Mouse (Mus musculus): ENCODE results near the gene Ube4a. TPM values are rescaled to one million over a fixed set of nuclear protein-coding genes. Genes with fewer than 3 reads are reported as not detected.

The Ube4a gene
- total and polyA plus RNA-seq, 3 experiments: 14.6 to 28.3 (median 18.2) TPM

DNA sequence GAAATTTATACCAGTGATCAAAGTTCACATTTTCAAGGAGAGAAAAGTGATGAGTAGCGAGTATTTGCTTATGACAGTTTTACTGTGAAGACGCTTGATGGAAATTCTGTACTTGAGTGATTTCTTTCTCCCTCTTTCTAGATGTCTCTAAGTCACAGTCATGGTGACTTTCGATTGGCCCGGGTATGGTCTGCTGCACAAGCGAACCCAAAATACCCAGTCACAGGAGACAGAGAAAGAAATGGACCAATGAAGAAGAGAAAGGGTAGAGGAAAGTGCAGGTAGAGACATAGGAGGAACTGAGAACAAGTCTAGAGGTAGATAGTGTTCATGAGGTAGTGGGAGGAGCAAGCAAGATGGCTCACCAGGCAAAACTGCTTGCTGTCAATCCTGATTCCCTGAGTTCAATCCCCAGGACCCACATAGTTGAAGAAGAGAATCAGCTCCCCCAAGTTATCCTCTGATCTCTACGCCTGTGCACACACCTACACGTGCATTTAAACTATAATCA, 77.2 kb downstream of the Ube4a start:
- H3K9me3 ChIP-seq (replicated peaks; ENCODE audit: low read length): no peaks in the 10 kb centered on the region
- H3K27me3 ChIP-seq (replicated peaks): no peaks in the 10 kb centered on the region
- H3K27ac ChIP-seq (ENCODE audit: insufficient read depth, low read depth): no peak overlapping the region
- peak; percentile 80 for DNase-seq (ENCODE audit: extremely low read depth)
- no peak overlapping the region for H3K4me3 ChIP-seq (replicated peaks in 1 of 3; ENCODE audit: low read depth in 2 of 3, low read length in 2 of 3, poor library complexity in 1 of 3)
- H3K4me2 ChIP-seq (ENCODE audit: insufficient read depth, low read depth, poor library complexity, severe bottlenecking): peak overlapping the region; percentile 42
- dilution Hi-C loops (cut with MboI; ENCODE audit: extremely low pct_ligation_motif_present, extremely low pct_unique_long_range_greater_than_20kb, low sequenced_read_pairs): no loop called here
- peaks cover 6 to 22% of the 10 kb centered on the region in 2 experiments; a peak in 3 of 4 replicates for H3K4me1 ChIP-seq (ENCODE audit: control insufficient read depth in 1 of 2, insufficient read depth in 2 of 2)
- TF ChIP-seq E2F4 (IDR thresholded peaks at IDR 0.05; ENCODE audit: insufficient replicate concordance, low read depth, low read length) (0 out of 2 replicates have a peak, but pooled peaks have one; percentile 13), MAFK (IDR thresholded peaks at IDR 0.05; ENCODE audit: insufficient replicate concordance, low read length) (peak; percentile 58; the same call in 1 of the 2 replicates), TBP (conservative IDR thresholded peaks at IDR 0.05; ENCODE audit: low read depth, low read length) (0 out of 2 replicates have a peak, but pooled peaks have one; percentile 36), MXI1 (IDR thresholded peaks at IDR 0.05; ENCODE audit: low read depth, low read length) (0 out of 2 replicates have a peak, but pooled peaks have one; percentile 12), EP300 (IDR thresholded peaks at IDR 0.05; ENCODE audit: low read length) (peak; percentile 64), MEF2A (IDR thresholded peaks at IDR 0.05; ENCODE audit: borderline replicate concordance, low read depth, low read length) (peak; percentile 21; the same call in 1 of the 2 replicates), IRF4 (IDR thresholded peaks at IDR 0.05; ENCODE audit: low read depth, low read length) (peak; percentile 68), HCFC1 (IDR thresholded peaks at IDR 0.05; ENCODE audit: low read depth, low read length) (no peak; the same call in 1 of the 2 replicates), MAX (IDR thresholded peaks at IDR 0.05; ENCODE audit: low read length) (no peak)
- H3K36me3 ChIP-seq (replicated peaks in 1 of 2; ENCODE audit: control insufficient read depth in 1 of 2, insufficient read depth in 1 of 2, low read length in 1 of 2): no peaks in the 10 kb centered on the region
- no peak overlapping the region for H3K9ac ChIP-seq (ENCODE audit: insufficient read depth, low read depth)
- in situ Hi-C loops (cut with MboI; ENCODE audit: low pct_ligation_motif_present, low pct_unique_long_range_greater_than_20kb, low sequenced_read_pairs): no loop called here
- H3K79me2 ChIP-seq (replicated peaks; ENCODE audit: control insufficient read depth, extremely low read depth, insufficient read depth, poor library complexity, severe bottlenecking): no peaks in the 10 kb centered on the region

DNA sequence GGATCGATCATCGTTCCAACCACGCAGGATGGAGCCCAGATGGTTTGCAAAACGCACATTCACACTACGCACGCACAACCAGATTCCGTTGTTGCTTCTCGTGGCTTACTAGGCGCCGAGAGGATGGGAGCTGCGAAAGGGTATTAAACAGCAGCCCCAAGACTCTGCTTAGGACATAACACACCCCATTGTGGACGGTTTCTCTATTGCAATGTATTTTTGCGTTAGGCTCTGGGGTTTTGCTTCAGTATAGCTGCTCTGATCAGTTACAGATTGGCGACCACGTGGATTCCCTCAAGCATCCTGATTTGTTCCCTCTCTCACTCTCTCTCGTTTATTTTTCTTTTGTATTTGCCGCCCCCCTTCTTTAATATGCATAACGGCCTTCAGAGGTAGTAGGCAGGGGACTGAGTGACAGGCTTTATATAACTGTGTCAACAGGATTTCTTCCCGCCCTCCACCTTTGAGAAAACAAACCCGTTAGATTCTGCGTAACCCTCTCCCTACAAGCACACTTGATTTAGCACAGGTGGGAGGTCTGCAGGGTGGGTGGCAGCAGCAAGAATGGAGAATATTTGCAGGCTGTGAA, 82.3 kb downstream of the Ube4a start:
- peak overlapping the region in 1 of 3 experiments; percentile 92 for H3K4me3 ChIP-seq (replicated peaks in 1 of 3; ENCODE audit: low read depth in 2 of 3, low read length in 2 of 3, poor library complexity in 1 of 3)
- H3K9me3 ChIP-seq (replicated peaks; ENCODE audit: low read length): no peaks in the 10 kb centered on the region
- peaks cover 3 to 30% of the 10 kb centered on the region in 2 experiments; a peak in 3 of 4 replicates for H3K4me1 ChIP-seq (ENCODE audit: control insufficient read depth in 1 of 2, insufficient read depth in 2 of 2)
- H3K4me2 ChIP-seq (ENCODE audit: insufficient read depth, low read depth, poor library complexity, severe bottlenecking): peak overlapping the region; percentile 90
- dilution Hi-C loops (cut with MboI; ENCODE audit: extremely low pct_ligation_motif_present, extremely low pct_unique_long_range_greater_than_20kb, low sequenced_read_pairs): no loop called here
- H3K79me2 ChIP-seq (replicated peaks; ENCODE audit: control insufficient read depth, extremely low read depth, insufficient read depth, poor library complexity, severe bottlenecking): peaks cover 29% of the 10 kb centered on the region
- TF ChIP-seq HCFC1 (IDR thresholded peaks at IDR 0.05; ENCODE audit: low read depth, low read length): no peak
- TF ChIP-seq SMC3 (IDR thresholded peaks at IDR 0.05; ENCODE audit: low read depth, low read length): peak; percentile 41; the same call in 1 of the 2 replicates
- no peak for TF ChIP-seq IRF4 (IDR thresholded peaks at IDR 0.05; ENCODE audit: low read depth, low read length)
- TF ChIP-seq PAX5 (IDR thresholded peaks at IDR 0.05; ENCODE audit: low read length): no peak
- no peak for TF ChIP-seq GABPA (IDR thresholded peaks at IDR 0.05; ENCODE audit: insufficient replicate concordance, low read depth, low read length)
- TF ChIP-seq MXI1 (IDR thresholded peaks at IDR 0.05; ENCODE audit: low read depth, low read length): no peak; the same call in 1 of the 2 replicates
- 0 out of 2 replicates have a peak, but pooled peaks have one; percentile 11 for TF ChIP-seq TCF12 (IDR thresholded peaks at IDR 0.05; ENCODE audit: low read depth, low read length)
- TF ChIP-seq USF2 (conservative IDR thresholded peaks at IDR 0.05; ENCODE audit: low read depth, low read length): no peak
- TF ChIP-seq POLR2AphosphoS2 (IDR thresholded peaks at IDR 0.05; ENCODE audit: low read depth, low read length): no peak
- peak; percentile 57 for TF ChIP-seq MAX (IDR thresholded peaks at IDR 0.05; ENCODE audit: low read length)
- TF ChIP-seq ZKSCAN1 (IDR thresholded peaks at IDR 0.05; ENCODE audit: borderline replicate concordance, low read depth, low read length): no peak
- TF ChIP-seq MAFK (IDR thresholded peaks at IDR 0.05; ENCODE audit: insufficient replicate concordance, low read length): no peak
- TF ChIP-seq UBTF (IDR thresholded peaks at IDR 0.05; ENCODE audit: low read depth, low read length): no peak
- no peak for TF ChIP-seq ETS1 (conservative IDR thresholded peaks at IDR 0.05; ENCODE audit: low read depth, low read length)
- TF ChIP-seq KAT2A (IDR thresholded peaks at IDR 0.05; ENCODE audit: insufficient replicate concordance, low read length): no peak
- 0 out of 2 replicates have a peak, but pooled peaks have one; percentile 9 for TF ChIP-seq SIN3A (IDR thresholded peaks at IDR 0.05; ENCODE audit: low read length)
- no peak for TF ChIP-seq CHD2 (IDR thresholded peaks at IDR 0.05; ENCODE audit: low read length)
- TF ChIP-seq RCOR1 (conservative IDR thresholded peaks at IDR 0.05; ENCODE audit: low read depth, low read length): no peak
- TF ChIP-seq CHD1 (IDR thresholded peaks at IDR 0.05; ENCODE audit: low read depth, low read length): no peak
- TF ChIP-seq BHLHE40 (IDR thresholded peaks at IDR 0.05; ENCODE audit: low read depth, low read length): no peak
- TF ChIP-seq NELFE (IDR thresholded peaks at IDR 0.05; ENCODE audit: low read depth, low read length): no peak
- TF ChIP-seq RAD21 (IDR thresholded peaks at IDR 0.05; ENCODE audit: low read depth, low read length): peak; percentile 29
- peak in 1 of 2 experiments; percentile 26; a peak in 1 of 4 replicates for TF ChIP-seq CTCF (conservative IDR thresholded peaks at IDR 0.05 in 1 of 2, IDR thresholded peaks at IDR 0.05 in 1 of 2; ENCODE audit: low read depth in 2 of 2, low read length in 2 of 2)
- TF ChIP-seq ELF1 (IDR thresholded peaks at IDR 0.05; ENCODE audit: low read depth, low read length): no peak
- no peak overlapping the region for H3K27ac ChIP-seq (ENCODE audit: insufficient read depth, low read depth)
- H3K36me3 ChIP-seq (replicated peaks in 1 of 2; ENCODE audit: control insufficient read depth in 1 of 2, insufficient read depth in 1 of 2, low read length in 1 of 2): peaks cover 0 to 3% of the 10 kb centered on the region in 2 experiments
- H3K27me3 ChIP-seq (replicated peaks): no peaks in the 10 kb centered on the region
- peak overlapping the region; percentile 51; the same call in 1 of the 2 replicates for H3K9ac ChIP-seq (ENCODE audit: insufficient read depth, low read depth)
- in situ Hi-C loops (cut with MboI; ENCODE audit: low pct_ligation_motif_present, low pct_unique_long_range_greater_than_20kb, low sequenced_read_pairs): no loop called here
- no peak for DNase-seq (ENCODE audit: extremely low read depth)
